Mouse (Mus musculus): ENCODE results near the gene Sirt2.

DNA sequence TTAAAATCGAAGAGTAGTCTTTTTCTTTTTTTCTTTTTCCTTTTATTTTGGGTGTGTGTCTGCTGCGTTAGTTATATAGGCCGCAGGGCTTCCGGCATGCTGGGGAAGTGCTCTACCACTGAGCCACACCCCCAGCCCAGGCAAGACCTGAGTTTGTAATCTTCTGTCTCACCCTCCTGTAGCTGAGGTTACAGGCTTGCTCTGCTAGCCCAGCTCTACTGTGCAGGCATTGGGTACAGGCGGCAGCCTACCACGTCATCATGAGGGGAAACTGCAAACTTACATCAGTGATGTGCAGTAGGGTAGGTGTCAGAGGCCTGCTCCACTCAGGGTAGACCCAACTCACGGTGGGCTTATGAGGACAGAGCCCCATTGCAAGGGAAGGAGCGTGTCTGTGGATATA is 14.7 kb downstream of the Sirt2 start:
- no peak for TF ChIP-seq CTCF (IDR thresholded peaks at IDR 0.05; ENCODE audit: low read depth)
- TF ChIP-seq EP300 (IDR thresholded peaks at IDR 0.05; ENCODE audit: low read depth) = no peak
